Mouse (Mus musculus) stomach, embryonic 14.5 days (tissue): ENCODE results near the gene Ttc6. TPM values are rescaled to one million over a fixed set of nuclear protein-coding genes. Genes with fewer than 3 reads are reported as not detected.

Experiments used
- polyA plus RNA-seq: library from polyadenylated mRNA; unstranded; fragments of >200 nt; fragmentation: Nextera tagmentation; extraction: Ambion mirVana; gene quantifications from 2 replicates; pipeline ENCODE4 v1.2.1, GENCODE M21; 2014

Ttc6 gene
- polyA plus RNA-seq, 1 experiment from 2014 or later, result 11.4 TPM

Other genes starting within 250 kb of the Ttc6 start
- gene Foxa1, start 17.2 kb upstream of the Ttc6 start, polyA plus RNA-seq, result 19.6 and 20.0 TPM in 2 replicates